Mouse (Mus musculus): ENCODE data around the gene Samd4b. TPM values are rescaled to one million over a fixed set of nuclear protein-coding genes. Genes with fewer than 3 reads are reported as not detected.

Gene Samd4b
- polyA plus RNA-seq, 1 experiment from 2014 or later, result 18.9 TPM

DNA sequence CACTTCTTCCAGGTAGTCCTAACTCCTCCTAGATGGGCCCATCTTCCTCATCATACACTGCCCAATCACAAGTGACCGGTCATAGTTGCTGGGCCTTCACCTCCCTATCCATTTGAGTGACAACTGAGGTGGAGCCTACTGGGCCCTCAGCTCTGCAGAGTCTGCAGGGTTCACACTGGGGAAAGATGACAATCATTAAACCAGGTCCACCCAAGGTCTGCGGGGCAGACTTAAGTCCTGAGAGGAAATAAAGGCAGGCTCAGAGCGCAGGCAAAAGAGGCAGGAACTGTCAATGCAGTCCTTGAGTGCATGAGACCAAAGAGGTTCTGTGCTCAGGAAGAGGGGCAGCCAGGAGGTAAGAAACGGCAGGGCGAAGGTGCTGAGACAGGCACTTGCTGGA, 25.3 kb downstream of the Samd4b start:
- Histone ChIP-seq H3K9me3 (no peaks in the 10 kb centered on the region), H3K27me3 (replicated peaks) (no peaks in the 10 kb centered on the region), H3K9ac (no peak overlapping the region), H3K4me2 (replicated peaks) (no peak overlapping the region), H3K4me3 (replicated peaks) (no peak overlapping the region), H3K36me3 (peaks cover 9% of the 10 kb centered on the region), H3K27ac (peak overlapping the region; percentile 52; the same call in 1 of the 2 replicates), H3K4me1 (replicated peaks) (peaks cover 64% of the 10 kb centered on the region)
- ATAC-seq, result no peak
- WGBS, result 61% methylated on average over 5 of the region's 5 CpGs

DNA sequence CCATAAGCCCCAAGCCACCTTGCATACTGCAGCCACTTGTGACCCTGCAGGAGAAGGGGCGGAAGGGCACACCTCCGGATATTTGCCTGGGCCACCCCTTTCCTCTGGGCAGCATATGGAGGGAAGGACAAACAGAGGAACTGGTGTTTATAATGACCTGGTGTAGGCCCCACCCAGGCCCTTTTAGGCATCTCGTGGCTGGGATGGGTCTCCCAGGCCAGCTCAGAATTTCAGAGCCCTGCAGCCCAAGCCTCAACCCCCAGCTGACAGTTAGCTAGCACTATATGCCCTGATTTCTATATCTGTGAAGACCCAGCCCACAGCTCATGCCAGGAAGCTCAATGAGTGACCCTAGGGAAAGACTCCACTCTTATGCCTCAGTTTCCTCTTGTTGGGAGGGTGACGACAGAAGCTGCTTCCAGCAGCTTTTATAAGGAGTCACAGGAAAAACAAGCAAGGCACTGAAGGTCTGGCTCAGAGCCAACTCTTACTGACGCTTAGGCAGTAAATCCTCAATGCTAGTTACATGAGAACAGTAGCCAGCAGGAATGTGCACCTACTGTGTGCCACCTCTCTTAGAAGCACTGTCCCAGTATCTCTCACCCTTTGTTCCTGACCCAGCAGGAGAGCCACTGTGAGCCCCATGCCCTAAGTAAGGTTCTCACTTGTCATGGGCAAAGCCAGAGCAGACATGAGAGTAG, 26.8 kb downstream of the Samd4b start:
- peak overlapping the region; percentile 49 for H3K4me2 ChIP-seq (replicated peaks)
- no peak overlapping the region for H3K4me3 ChIP-seq (replicated peaks)

DNA sequence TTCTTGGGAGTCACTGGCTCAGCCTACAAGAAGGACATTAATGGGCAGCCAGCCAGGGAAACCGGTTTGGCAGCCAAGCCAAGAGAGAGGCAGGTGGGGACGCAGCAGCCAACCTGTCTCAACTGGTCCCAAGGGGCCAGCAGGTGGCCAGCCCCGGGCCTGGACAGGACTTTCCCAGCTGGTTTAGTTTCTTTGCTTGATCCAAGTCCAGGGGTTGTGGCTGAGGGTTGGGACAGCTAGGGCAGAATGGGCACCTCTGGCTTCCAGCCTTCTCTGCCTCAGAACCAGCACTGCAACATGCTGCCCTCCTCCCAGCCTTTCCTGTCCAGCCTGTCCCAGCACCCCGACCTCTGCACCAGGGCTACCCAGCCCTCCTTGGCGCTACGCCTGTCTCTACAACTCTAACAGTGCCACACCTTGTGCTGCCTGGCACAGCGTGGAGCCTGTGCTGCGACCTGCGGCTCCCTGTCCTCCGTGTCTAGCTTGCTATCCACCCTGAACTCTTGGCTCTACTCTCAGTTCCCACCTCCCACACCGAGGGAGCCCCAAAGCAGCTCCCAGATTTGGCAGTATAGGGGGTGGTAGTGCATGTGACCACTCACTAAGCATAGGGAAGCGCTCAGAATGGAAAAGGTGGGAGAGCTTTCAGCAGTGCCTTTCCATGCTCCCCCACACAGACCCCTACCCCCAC, 27.5 kb downstream of the Samd4b start:
- H3K9ac ChIP-seq, result peak overlapping the region; percentile 17
- peaks cover 48% of the 10 kb centered on the region for H3K4me1 ChIP-seq (replicated peaks)
- no peaks in the 10 kb centered on the region for H3K27me3 ChIP-seq (replicated peaks)
- peak; percentile 84 for ATAC-seq
- H3K9me3 ChIP-seq, result no peaks in the 10 kb centered on the region
- H3K27ac ChIP-seq, result peak overlapping the region; percentile 91
- H3K4me2 ChIP-seq (replicated peaks), result peak overlapping the region; percentile 49
- no peak overlapping the region for H3K4me3 ChIP-seq (replicated peaks)
- H3K36me3 ChIP-seq, result peaks cover 28% of the 10 kb centered on the region
- 53% methylated on average over 12 of the region's 12 CpGs for WGBS

More for the DNA sequence above, 26.8 kb downstream of the Samd4b start:
- whole genome bisulfite sequencing, result 21% methylated on average over 5 of the region's 5 CpGs
- Histone ChIP-seq H3K9me3 (no peaks in the 10 kb centered on the region), H3K9ac (peak overlapping the region; percentile 17; the same call in 1 of the 2 replicates), H3K27ac (peak overlapping the region; percentile 91), H3K36me3 (peaks cover 24% of the 10 kb centered on the region), H3K27me3 (replicated peaks) (no peaks in the 10 kb centered on the region), H3K4me1 (replicated peaks) (peaks cover 48% of the 10 kb centered on the region)
- 0 out of 2 replicates have a peak, but pooled peaks have one; percentile 6 for ATAC-seq

DNA sequence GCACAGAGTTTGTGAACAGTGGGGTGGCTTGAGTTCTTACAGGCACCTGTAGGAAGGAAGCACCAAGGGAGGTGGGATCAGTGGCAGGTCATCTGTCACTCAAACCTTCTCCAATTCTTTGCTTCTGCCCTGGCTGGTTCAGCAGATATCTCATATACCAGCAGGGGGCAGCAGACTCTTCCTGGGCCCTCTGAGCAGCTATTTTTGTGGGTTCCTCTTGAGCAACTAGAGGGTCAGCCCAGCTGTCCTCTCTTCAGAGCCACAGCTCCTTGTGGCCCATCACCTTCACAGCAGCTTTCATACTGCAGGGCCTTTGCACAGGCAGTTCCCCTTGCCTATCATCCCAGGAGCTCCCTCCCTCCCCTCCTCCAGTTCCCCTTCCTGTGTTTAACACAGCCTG, 29.7 kb downstream of the Samd4b start:
- H3K4me2 ChIP-seq (replicated peaks), result no peak overlapping the region
- H3K9ac ChIP-seq, result no peak overlapping the region
- no peak overlapping the region for H3K27ac ChIP-seq
- H3K9me3 ChIP-seq, result no peaks in the 10 kb centered on the region
- peaks cover 45% of the 10 kb centered on the region for H3K36me3 ChIP-seq
- peaks cover 38% of the 10 kb centered on the region for H3K4me1 ChIP-seq (replicated peaks)
- H3K4me3 ChIP-seq (replicated peaks), result no peak overlapping the region
- H3K27me3 ChIP-seq (replicated peaks), result no peaks in the 10 kb centered on the region
- ATAC-seq, result no peak

DNA sequence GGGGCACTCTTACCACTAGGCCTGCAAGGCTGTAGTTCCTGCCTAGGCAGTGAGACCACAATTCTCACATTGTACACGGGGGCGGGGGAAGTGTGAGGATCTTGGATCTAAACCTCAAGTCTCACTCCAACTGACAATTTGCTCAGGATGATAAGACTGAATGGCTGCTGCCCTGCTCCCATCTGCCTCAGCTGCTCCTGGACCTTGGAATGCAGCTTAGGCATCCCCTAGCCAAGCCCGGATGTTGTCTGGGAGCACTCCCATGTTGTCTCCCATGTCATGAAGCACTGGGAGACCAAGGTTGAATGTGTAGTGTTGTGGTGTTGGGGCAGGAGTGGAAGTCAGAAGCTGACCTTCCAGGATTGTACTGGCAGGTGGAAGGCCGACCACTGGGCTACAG, 30.4 kb downstream of the Samd4b start:
- no peak for ATAC-seq
- Histone ChIP-seq H3K27ac (no peak overlapping the region), H3K36me3 (peaks cover 48% of the 10 kb centered on the region)

DNA sequence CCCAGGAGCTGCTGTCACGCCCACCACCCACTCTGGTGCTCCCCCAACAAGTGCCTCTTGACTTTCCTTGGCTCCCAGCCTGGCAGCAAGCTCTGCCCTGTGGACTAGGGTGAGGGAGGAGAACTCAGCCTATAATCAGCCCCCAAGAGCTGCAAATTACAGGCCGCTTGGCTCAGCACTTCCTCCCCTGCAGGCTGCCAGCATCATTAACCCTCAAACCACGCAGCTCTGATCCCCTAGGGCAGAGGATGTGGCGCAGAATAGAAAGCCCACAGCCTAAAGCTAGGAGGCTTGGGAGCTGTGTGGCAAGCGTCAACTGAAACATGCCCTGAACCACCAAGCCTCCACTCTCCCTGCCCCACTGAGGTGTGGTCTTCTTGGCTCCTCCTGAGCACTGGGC, 32.5 kb downstream of the Samd4b start:
- ATAC-seq, result no peak
- H3K9me3 ChIP-seq, result no peaks in the 10 kb centered on the region
- WGBS, result 85% methylated on average over 5 of the region's 5 CpGs
- no peaks in the 10 kb centered on the region for H3K27me3 ChIP-seq (replicated peaks)
- peaks cover 10% of the 10 kb centered on the region for H3K4me1 ChIP-seq (replicated peaks)
- H3K27ac ChIP-seq, result no peak overlapping the region
- no peak overlapping the region for H3K9ac ChIP-seq
- no peak overlapping the region for H3K4me3 ChIP-seq (replicated peaks)
- no peak overlapping the region for H3K4me2 ChIP-seq (replicated peaks)
- peaks cover 62% of the 10 kb centered on the region for H3K36me3 ChIP-seq

More for the DNA sequence above, 30.4 kb downstream of the Samd4b start:
- Histone ChIP-seq H3K9me3 (no peaks in the 10 kb centered on the region), H3K9ac (no peak overlapping the region), H3K4me3 (replicated peaks) (no peak overlapping the region), H3K4me1 (replicated peaks) (peaks cover 31% of the 10 kb centered on the region), H3K27me3 (replicated peaks) (no peaks in the 10 kb centered on the region), H3K4me2 (replicated peaks) (no peak overlapping the region)
- WGBS, result 90% methylated on average over 4 of the region's 4 CpGs

DNA sequence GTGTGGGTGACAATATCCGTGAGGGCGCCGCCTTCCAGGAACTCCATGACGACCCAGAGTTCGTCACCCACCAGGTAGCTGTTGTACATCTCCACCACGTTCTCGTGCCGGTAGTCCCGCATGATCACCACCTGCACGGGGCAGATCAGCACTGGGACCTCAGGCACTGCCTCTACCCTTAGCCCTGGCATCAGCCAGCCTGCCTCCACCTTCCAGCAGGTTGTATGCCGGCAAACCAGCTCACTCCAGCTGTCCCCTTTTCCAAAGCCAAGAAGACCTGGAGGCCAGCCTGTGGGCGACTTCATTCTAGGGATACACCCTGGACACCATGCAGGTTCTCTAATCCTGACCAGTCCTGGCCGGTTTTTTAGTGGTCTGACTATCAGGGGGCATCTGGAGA, 35.0 kb downstream of the Samd4b start:
- 91% methylated on average over 13 of the region's 13 CpGs for WGBS
- H3K27ac ChIP-seq, result no peak overlapping the region
- H3K4me1 ChIP-seq (replicated peaks), result 0 out of 2 replicates have a peak, but pooled peaks cover 3% of the 10 kb centered on the region
- H3K36me3 ChIP-seq, result peaks cover 64% of the 10 kb centered on the region
- H3K4me3 ChIP-seq (replicated peaks), result no peak overlapping the region
- no peaks in the 10 kb centered on the region for H3K27me3 ChIP-seq (replicated peaks)
- no peak overlapping the region for H3K4me2 ChIP-seq (replicated peaks)
- ATAC-seq, result no peak
- no peak overlapping the region for H3K9ac ChIP-seq
- H3K9me3 ChIP-seq, result no peaks in the 10 kb centered on the region

DNA sequence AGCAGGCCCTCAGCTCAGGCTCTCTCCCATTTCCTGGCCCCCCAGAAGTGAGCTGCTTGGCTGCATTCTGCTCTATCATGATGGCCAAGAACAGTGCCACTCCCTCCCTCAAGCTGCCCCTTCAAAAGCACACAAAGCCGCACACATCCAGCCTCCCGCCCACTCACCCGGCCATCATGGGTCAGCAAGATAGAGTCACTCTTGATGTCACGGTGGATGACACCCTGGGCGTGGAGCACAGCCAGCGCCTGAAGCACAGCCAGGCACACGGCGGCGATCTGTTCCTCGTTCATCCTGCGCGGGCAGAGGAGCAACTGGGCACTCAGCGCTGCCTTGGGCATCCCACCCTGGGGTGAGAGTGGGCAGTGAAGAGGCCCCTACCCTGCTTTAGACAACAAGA, 35.6 kb downstream of the Samd4b start:
- peaks cover 58% of the 10 kb centered on the region for H3K36me3 ChIP-seq

DNA sequence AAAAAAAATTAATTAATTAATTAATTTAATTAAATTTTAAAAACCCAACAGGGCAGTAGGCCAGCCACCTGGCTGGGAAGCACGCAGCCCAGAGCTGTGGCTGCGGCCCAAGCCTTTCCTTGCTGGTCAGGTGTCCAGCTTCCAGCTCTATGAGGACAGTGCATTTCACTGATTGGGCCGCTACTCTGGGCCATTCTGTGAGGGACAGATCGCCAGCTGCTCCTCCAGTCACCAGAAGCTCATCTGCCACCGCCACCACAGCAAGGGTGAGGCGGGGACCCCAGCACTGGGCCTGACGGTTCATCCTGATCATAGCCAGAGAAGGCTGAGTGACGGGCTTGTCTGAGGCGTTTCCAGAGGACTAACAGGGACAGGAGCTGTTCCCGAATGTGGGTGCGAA, 36.0 kb downstream of the Samd4b start:
- Histone ChIP-seq H3K4me1 (replicated peaks) (peaks cover 3% of the 10 kb centered on the region; the same call in 1 of the 2 replicates), H3K9me3 (no peaks in the 10 kb centered on the region), H3K36me3 (peaks cover 54% of the 10 kb centered on the region), H3K9ac (no peak overlapping the region), H3K27ac (no peak overlapping the region), H3K27me3 (replicated peaks) (no peaks in the 10 kb centered on the region), H3K4me2 (replicated peaks) (no peak overlapping the region), H3K4me3 (replicated peaks) (no peak overlapping the region)
- no peak for ATAC-seq
- 88% methylated on average over 11 of the region's 11 CpGs for WGBS

More for the DNA sequence above, 35.6 kb downstream of the Samd4b start:
- Histone ChIP-seq H3K27me3 (replicated peaks) (no peaks in the 10 kb centered on the region), H3K4me2 (replicated peaks) (no peak overlapping the region), H3K27ac (no peak overlapping the region), H3K9me3 (no peaks in the 10 kb centered on the region), H3K9ac (no peak overlapping the region), H3K4me1 (replicated peaks) (0 out of 2 replicates have a peak, but pooled peaks cover 3% of the 10 kb centered on the region), H3K4me3 (replicated peaks) (no peak overlapping the region)
- no peak for ATAC-seq
- WGBS, result 93% methylated on average over 13 of the region's 13 CpGs

DNA sequence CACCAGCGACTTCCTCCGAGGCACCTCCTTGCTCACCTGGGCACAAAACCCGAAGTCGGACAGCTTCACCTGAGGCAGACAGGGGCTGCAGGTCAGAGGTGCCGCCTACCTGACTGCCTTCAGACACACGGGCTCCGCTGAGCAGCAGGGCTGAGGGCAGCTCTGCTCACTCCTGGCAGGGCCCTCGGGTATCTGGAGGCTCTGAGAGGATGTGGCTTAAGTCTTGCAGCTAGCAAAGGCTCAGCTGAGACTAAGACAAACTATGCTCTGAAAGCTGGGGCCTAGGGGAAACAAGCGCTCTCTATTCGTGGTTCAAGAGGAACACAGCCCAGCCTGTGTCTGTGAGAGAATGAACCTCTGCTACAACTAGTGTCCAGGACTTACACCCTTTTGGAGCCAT, 37.1 kb downstream of the Samd4b start:
- no peak for ATAC-seq

DNA sequence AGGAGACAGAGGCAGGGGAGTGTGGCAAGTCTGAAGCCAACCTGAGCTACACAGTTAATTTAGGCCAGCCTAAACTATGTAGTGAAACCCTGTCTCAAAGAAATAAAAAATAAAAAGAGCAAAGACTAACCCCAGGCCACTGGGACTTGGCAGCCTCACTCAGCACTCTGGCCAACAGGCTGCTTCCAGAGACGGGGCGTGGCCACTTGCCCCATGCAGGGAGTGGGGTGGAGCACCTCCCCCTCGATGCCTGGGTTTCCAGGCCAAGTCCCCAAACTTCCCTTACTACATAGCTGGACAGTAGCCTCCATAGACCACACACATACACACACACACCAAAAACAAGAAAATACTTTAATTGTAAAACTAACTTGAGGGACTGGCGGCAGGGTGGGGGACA, 39.5 kb downstream of the Samd4b start:
- Histone ChIP-seq H3K4me2 (replicated peaks) (no peak overlapping the region), H3K9ac (no peak overlapping the region), H3K4me3 (replicated peaks) (no peak overlapping the region), H3K36me3 (peaks cover 27% of the 10 kb centered on the region), H3K27ac (no peak overlapping the region), H3K4me1 (replicated peaks) (peaks cover 8% of the 10 kb centered on the region), H3K9me3 (no peaks in the 10 kb centered on the region), H3K27me3 (replicated peaks) (no peaks in the 10 kb centered on the region)
- ATAC-seq, result 0 out of 2 replicates have a peak, but pooled peaks have one; percentile 13
- 50% methylated on average over 4 of the region's 4 CpGs for WGBS

More for the DNA sequence above, 37.1 kb downstream of the Samd4b start:
- Histone ChIP-seq H3K4me2 (replicated peaks) (no peak overlapping the region), H3K4me3 (replicated peaks) (no peak overlapping the region), H3K9me3 (no peaks in the 10 kb centered on the region), H3K4me1 (replicated peaks) (peaks cover 8% of the 10 kb centered on the region), H3K36me3 (peaks cover 46% of the 10 kb centered on the region), H3K9ac (no peak overlapping the region), H3K27ac (no peak overlapping the region), H3K27me3 (replicated peaks) (no peaks in the 10 kb centered on the region)
- 90% methylated on average over 10 of the region's 10 CpGs for WGBS

DNA sequence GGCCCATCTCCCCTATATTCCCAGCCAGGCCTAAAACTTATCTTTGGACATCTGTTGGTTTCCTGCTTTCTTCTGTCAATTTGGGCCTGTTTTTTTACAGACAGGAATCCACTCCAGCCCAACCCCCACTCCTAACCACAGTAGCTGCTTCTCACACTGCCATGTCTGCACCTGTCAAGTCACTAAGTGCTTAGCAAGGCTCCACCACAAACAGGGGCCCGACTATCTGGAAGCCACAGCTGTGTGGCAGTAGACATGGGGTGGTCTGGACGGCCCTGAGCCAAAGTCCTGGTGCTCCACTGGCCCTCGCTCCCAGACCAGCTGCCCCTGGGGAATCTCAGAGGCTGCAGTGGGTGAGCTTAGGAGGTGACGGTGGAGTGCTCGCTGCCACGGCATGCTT, 40.2 kb downstream of the Samd4b start:
- Histone ChIP-seq H3K9ac (no peak overlapping the region), H3K4me2 (replicated peaks) (no peak overlapping the region), H3K36me3 (peaks cover 24% of the 10 kb centered on the region), H3K27me3 (replicated peaks) (no peaks in the 10 kb centered on the region), H3K9me3 (no peaks in the 10 kb centered on the region), H3K4me1 (replicated peaks) (peaks cover 8% of the 10 kb centered on the region), H3K4me3 (replicated peaks) (no peak overlapping the region), H3K27ac (no peak overlapping the region)
- WGBS, result 66% methylated on average over 6 of the region's 6 CpGs
- no peak for ATAC-seq
